Mouse (Mus musculus): ENCODE measurements at regions not wholly inside any gene's neighbourhood (a gene's known extent, or its start where the extent isn't known, plus 50 kb on each side); places are given as distances from the start of the nearest gene placed in this dataset.
A peak's percentile ranks its signal among the peaks of the same experiment; 100 is the strongest.

DNA sequence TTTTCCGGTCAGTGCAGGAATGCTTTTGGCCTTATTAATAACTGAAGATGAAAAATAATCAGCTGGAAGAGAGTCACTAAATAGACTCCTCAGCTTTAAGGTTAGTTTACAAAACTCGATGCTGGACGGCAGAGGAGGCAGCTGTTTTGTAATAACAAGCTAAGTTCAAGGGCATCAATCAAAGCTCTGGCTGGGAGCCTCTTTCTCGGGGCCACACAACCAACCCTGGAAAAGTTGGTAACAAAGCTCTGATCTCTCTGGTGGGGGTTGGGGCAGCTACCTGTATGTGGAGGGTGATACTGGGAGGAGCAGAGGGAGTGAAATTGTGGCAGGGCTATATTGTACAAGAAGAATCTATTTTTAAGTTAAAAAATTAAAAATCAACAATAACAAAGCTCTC, 374.1 kb downstream of the Fgf9 start:
- intact Hi-C loops (cut with DNase I; ENCODE audit: low total_unique reads): no loop called here
- no peak for DNase-seq

DNA sequence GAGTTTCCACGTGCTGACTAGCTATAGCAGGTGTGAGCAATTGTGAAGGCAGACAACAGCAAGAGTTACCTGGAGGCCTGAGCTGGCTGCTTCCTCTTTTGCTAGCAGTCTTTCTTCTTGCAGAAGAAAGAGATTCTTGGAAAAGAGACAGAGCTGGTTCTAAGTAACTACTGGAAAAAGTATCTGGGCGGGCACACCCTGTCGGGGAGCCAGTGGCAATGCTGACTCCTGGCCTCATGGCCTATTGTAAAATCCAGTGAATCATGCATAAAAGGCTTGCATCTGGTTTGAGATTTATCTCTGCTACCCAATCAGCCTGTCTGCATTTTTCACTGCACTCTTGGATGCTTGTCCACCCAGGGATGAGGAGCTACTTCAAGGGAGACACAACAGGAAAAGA, 372.2 kb downstream of the Fgf9 start:
- intact Hi-C loops (cut with DNase I; ENCODE audit: low total_unique reads): no loop called here
- peak; percentile 7 for DNase-seq

DNA sequence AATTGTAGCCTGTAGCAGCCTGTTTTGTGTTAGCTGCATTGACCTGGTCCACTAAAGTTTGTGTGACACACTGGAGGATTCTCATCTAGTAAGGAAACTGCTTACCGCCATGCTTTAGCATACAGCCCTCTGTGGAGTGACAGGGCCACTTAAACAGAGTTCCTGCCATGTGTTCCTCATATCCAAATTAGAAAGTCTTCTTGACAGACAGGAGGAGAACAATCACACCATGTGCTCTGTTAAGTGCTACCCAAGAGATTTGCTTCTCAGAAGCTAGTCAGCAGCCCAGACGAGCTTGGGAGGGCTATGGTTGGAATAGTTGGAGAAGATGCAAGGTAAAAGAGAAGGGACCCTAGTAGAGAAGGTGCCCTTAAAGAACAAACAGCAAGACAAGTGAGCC, 369.6 kb downstream of the Fgf9 start:
- no peak for DNase-seq
- intact Hi-C loops (cut with DNase I; ENCODE audit: low total_unique reads): no loop called here

DNA sequence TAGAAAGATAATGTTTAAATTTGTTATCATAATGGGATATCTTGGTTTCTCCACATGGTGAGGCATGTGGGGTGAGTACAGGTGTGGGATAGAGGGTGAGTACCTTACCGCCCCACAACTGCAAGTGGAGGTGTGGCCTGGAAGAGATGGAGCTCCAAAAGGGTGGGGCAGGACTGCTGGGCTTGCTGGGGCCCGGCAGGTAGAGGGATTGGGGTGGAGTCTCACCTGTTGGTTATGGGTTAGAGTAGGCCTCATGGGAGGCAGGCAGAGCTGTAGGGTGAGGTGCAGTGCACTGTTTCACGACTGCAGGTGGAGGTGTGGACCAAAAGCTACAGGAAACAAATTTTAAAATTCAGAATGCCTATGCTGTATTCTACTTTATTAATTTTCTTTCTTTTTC, 365.7 kb downstream of the Fgf9 start:
- intact Hi-C loops (cut with DNase I; ENCODE audit: low total_unique reads): no loop called here
- DNase-seq: no peak

DNA sequence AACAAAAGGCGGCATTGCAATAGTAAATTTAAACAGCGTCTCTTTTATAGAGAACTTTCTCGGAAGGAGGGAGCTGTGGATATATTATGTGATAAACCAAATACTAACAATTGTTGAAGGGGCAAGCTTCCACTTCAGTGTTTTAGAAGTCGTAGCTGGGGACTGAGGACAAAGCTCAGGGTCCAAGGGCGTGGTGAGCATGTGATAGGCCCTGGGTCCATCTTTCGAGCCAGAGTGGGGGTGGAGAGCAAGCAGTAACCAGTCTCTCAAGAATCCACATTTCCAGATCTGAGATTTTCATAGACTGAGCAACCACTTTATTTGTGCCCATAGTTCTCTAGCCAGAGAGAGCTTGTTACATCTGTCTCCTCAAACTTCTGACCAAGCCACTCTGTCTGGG, 356.1 kb downstream of the Fgf9 start:
- DNase-seq: no peak
- intact Hi-C loops (cut with DNase I; ENCODE audit: low total_unique reads): no loop called here

DNA sequence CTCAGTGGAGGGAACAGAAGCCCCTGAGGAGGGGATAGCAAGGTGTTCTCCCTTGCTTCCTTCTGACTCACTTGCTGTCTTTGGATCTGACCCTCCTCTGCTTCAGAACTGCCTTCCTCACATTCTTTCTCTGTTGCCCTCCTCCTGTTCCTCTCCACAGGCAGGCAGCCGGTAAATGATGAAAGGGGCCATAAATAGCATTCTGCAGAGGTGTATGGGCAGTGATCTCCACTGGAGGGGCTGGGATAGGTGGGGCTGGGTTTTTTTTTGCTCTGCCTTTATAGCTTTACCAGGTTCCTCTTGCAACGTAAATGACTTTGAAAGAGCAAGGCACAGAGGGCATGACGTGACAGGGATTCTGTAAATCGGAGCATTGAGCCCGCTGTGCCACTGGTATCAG, 351.6 kb downstream of the Fgf9 start:
- intact Hi-C loops (cut with DNase I; ENCODE audit: low total_unique reads): no loop called here
- no peak for DNase-seq

DNA sequence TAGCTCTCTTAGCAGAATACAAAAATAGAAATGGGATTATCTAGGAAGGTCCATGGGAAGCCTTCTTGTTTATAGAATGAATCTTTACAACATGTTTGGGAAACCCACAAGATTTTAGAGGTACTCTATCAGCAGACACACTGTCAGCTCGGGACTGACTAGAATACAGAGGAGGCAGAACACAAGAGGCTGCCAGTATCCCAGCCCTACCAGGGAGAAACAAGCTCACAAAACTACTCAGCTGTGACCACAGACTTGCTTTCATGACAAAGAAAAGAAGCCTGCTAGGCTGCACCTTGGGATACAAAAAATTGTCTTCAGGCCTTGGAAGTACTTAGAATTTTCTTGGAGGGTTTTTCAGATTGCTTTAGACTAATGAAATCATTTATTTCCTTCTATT, 347.2 kb downstream of the Fgf9 start:
- intact Hi-C loops (cut with DNase I; ENCODE audit: low total_unique reads): no loop called here
- no peak for DNase-seq

DNA sequence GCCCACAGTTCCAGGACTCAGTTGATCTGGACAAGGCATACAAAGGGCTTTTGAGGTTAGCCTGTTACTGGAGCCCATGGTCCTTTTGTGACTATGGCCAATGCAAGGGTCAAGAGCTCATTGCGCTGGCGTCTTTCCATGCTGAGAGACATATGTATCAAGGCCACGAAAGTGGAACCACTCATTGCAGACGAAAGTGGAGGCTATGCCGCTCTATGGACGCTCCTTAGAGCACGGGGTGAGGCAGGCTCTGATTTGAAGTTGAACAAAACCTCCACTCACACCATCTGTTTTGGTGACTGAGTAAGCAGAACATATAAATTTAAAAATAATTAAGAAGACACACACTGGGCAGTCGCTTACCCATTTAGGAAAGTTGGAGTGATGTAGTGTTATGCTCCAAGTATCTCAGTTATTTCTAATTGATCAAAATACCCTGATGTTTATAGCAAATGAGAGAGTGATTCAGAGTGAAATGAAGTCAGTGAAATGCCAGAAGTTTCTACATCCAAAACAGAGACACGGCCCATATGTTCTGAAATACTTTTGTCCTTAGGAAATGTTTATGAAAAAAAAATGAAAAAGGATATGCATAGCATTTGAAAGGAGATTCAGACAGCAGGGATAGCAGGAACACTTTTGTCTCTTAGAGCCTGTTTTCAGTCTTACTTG, 321.8 kb downstream of the Fgf9 start:
- intact Hi-C loops (cut with DNase I; ENCODE audit: low total_unique reads): no loop called here
- no peak for DNase-seq

DNA sequence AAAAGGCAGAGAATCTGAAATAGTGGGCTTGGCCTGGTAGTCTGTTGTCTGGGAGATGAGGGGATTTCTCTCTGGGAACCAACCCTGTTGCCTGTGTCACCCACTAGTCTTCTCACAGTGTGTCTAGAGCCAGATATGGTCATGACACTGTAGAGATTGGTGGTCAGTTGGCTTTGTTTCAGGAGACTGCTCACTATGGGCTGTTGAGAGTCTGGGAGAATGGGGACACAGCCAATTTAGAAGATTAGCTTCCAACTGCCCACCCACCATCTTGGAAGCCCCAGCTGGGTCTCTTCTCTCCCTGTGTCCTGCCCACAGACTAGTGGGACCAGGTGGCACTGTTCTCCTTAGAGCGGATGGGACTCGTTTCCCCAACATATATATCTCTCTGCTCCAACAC, 320.4 kb downstream of the Fgf9 start:
- intact Hi-C loops (cut with DNase I; ENCODE audit: low total_unique reads): no loop called here
- no peak for DNase-seq

DNA sequence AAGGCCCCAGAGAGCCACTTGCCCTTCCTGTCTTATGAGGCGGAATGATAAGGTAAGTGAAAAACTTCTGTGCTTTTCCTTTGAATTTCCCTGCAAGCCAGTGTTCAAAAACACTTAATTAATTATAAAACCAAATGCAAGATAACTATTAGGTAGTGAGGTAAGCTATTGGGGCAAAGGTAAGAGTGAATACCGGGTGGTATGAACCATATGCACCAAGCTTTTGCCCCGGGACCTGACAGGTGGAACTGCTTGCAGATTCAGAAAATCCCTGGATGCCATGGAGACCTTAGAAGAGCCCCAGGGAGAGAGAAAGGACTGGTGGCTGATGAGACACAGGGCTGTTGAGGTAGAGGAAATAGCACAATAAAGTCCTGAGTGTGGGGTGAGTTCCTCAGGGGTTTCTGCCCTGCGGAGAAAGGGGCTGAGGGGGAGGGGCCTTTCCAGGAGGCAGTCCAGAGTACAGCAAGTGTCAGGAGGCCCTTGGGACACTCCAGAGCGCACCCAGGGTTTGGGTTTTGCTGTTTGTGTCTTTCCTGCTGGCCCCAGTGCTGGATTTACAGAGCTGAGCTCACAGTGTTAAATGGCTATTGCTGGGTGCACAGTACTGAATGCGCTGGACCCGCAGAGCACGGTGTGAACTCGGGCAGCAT, 317.1 kb downstream of the Fgf9 start:
- intact Hi-C loops (cut with DNase I; ENCODE audit: low total_unique reads): no loop called here
- no peak for DNase-seq

DNA sequence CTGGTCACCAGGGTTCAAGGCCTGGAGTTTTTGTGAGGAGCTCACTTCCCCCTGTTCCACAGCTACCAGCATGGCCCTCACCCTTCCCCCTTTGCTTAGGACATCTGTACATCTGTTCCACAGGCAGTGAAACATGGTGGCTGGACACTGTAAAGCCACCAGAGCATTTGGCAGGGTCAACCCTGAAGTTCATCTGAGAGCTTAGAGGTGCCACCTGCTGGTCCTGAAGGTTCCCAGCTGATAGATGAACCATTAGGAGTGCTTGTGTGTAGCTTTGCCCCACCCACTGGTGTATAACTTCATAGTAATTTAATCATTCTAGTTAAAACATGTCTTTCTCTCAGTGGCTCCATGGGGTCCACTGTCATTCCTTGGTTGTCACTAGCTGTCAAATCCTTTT, 304.7 kb downstream of the Fgf9 start:
- intact Hi-C loops (cut with DNase I; ENCODE audit: low total_unique reads): loop anchor here (5.0 kb wide), 1 partner anchor 338 kb away; no protein-coding TSS in a partner anchor

DNA sequence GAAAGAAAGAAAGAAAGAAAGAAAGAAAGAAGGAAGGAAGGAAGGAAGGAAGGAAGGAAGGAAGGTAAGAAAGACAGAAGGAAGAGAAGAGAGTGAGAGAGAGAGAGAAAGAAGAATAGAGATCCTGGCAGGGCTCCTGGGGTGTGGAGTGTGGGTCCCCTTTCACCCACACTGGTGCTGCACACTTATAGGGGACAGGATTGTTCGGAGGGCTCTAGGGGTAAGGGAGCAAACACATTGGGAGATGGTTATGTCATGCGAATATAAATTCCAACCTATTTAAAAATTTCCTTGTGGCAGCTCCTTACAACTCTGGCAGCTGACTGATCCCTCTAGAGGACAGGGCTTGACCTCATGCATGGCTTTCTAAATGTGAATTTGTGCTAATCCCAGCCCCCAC, 286.5 kb downstream of the Fgf9 start:
- no peak for DNase-seq
- intact Hi-C loops (cut with DNase I; ENCODE audit: low total_unique reads): no loop called here

More for the DNA sequence above, 304.7 kb downstream of the Fgf9 start:
- no peak for DNase-seq

DNA sequence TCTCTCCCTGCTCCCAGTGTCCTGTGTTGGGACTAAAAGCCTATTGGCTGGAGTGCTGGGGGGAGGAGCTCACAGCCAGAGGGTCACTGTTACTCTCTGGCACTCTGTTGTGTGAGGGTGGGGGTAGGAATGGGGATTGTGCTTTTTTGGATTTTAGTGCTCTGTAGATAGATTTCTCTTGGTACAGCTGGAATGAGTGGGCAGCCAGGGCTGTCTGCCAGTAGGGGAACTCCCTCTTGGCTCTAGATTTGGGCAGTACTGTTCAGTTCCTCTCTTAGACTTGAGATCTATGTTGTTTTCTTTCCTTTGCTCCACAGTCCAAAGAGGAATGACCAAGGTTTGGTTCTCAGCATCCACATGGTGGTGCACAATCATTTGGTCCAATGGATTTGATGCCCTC, 282.6 kb downstream of the Fgf9 start:
- intact Hi-C loops (cut with DNase I; ENCODE audit: low total_unique reads): no loop called here
- DNase-seq: no peak

DNA sequence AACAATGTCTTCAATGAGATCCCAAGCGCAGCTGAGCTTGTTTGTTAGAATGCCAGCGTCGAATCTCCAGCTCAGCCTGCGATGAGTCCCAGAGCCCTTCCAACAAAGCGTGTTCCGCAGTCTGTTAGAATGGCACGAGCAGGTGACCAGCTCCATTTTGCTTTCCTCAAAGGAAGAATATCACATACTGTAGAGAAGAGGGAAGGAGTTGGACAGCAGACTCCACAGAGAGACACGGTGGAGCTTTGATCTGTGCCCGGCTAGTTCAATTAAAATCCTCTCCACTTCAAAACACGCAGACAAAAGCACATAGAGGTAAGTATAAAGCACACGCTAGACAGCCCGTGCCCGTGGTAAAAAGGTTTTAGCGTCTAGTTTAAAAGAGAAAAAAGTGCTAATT, 265.8 kb downstream of the Fgf9 start:
- no peak for DNase-seq
- intact Hi-C loops (cut with DNase I; ENCODE audit: low total_unique reads): no loop called here

DNA sequence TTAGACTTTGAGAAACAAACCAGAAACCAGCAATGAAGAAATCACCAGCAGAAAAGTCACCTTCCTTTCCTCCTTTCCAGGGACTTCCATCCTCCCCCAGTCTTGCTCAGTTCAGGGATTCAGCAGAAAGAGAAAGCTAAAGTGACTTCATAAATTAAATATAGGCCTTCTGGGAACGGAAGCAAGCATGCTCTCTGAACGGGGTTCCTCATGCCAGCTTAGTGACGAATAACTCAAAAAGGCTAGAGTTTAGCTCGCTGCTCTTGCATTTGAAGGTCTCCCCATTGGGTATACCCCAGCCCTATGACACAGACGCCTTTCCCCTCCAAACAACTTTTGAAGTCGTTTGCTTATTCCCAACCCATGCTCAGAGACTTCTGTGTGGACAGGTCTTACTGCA, 252.8 kb downstream of the Fgf9 start:
- intact Hi-C loops (cut with DNase I; ENCODE audit: low total_unique reads): no loop called here
- no peak for DNase-seq

DNA sequence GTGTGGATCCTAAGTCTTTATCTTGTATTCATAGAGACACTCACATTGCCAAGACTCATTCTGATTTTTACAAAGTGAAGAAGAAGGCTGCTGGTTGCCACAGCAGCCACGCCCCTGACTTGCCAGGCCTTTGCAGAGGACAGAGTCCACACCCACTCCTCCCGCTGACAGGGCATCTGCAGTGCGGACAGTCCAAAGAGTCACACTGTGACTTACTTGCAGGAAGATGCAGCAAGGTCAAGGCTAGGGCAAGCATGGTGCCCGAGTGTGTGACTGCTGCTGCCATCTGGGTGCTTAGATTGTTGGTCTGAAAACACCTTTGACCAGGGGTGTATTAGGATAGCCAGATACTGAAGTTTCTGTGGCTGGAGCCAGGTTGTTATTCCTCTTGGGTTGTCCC, 252.1 kb downstream of the Fgf9 start:
- no peak for DNase-seq
- intact Hi-C loops (cut with DNase I; ENCODE audit: low total_unique reads): no loop called here

DNA sequence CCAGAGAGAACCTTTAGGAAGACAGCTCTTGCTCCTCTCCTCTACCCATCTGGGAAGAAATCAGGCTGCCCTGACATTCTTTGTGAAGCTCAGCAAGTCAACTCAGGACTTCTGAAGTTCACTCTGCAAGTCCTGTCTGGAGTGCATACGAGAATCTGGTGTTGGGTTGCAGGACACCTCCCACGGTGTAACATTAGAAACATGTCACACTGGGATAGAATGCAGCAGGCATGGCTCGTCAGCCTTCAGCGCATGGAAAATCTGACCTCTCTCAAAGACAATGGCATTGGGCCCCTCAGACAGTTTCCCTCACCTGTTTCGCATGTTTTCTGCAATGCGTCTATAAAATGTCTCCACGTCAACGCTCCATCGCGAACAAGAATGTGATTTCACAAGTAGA, 251.5 kb downstream of the Fgf9 start:
- no peak for DNase-seq
- intact Hi-C loops (cut with DNase I; ENCODE audit: low total_unique reads): no loop called here

DNA sequence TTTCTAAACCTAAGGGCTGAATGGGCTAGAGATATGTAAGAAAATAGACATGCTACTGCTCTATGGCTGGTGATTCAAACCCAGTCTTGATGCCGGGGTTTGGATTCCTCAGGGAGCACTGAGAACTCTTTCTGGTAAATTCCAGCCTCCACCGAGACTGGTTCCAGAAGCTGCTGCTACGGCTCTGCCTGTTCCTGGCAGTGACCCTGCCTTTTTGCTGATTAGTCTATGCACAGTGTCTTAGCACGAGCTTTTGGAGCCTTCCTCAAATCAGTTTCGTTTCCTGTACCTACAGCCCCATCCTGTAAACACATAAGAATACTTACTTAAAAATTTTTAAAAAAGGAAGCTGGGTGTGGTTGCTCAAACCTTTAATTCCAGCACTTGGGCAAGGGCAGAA, 250.9 kb downstream of the Fgf9 start:
- intact Hi-C loops (cut with DNase I; ENCODE audit: low total_unique reads): no loop called here
- no peak for DNase-seq

DNA sequence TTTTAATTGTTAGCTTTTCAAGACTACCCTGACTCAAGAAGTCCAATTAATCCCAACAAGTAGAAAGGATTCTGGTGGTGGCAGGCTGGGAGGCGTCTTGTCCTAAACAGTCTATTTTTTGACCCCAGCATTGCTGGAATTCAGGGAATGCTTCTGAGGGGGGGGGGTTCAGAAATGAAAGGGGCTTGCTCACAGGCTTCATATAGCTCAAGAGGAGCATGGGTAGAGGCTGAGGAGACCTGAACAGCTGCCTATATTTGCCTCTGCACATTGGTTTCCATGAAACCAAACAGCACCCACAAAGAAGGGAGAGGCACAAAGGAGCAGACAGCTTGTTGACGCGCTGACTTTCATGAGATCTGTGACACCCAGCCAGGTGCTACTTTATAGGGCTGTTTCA, 247.3 kb downstream of the Fgf9 start:
- intact Hi-C loops (cut with DNase I; ENCODE audit: low total_unique reads): no loop called here

DNA sequence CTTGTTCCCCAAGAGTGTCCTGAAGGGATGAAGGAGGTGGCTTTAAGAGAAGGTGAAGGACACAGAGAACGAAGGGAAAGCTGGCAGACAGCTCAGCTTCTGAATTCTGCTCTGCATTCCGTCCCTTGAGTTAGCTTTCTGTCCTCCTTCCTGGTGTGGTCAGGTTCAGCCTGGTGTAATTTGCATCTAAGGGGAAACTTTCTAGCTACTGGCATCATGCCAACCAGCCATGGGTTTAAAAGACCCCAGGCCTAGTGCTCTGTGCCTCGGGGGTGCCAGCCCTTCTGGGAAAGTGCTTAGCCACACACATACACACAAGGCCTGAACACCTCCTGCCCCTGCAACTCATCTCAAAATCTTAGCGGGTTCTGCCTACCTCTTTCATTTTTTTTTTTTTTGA, 246.9 kb downstream of the Fgf9 start:
- DNase-seq: no peak
- intact Hi-C loops (cut with DNase I; ENCODE audit: low total_unique reads): no loop called here

More for the DNA sequence above, 247.3 kb downstream of the Fgf9 start:
- DNase-seq: no peak

DNA sequence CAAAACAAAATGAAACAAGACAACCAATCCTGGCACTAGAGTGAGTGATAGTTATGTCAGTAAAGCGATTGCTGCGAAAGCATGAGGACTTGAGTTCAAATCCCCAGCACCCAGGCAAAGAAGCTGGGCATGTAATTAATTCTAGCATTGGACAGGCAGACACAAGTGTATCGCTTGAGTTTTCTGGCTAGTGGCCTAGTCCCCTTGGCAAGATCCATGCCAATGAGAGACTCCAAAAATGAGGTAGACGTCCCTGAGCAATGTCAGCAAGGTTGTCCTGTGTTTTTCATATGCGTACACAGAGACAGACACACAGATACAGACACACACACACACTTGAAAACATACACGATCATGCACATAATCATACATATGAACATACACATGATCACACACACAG, 237.3 kb downstream of the Fgf9 start:
- DNase-seq: no peak

More for the DNA sequence above, 237.3 kb downstream of the Fgf9 start:
- intact Hi-C loops (cut with DNase I; ENCODE audit: low total_unique reads): no loop called here

Measured in gastrocnemius, postnatal 14 days (tissue).